Mouse (Mus musculus): ENCODE data around the gene Gm49333.
A peak's percentile ranks its signal among the peaks of the same experiment; 100 is the strongest.

The Gm49333 gene

GRCm38 (mm10) chr16:20691617-20692016 lies 80.2 kb downstream of the Gm49333 start:
- no peak for DNase-seq

GRCm38 (mm10) chr16:20692241-20692965 lies 81.0 kb downstream of the Gm49333 start:
- no peak for DNase-seq

- DNase-seq, result peak; percentile 94
These were observed 81.8 kb downstream of the Gm49333 start, which contains the start of gene Fam131a for GRCm38 (mm10) chr16:20693111-20693701. Fam131a (plus strand) TSS chr16:20693241.

GRCm38 (mm10) chr16:20694781-20695180 lies 83.4 kb downstream of the Gm49333 start:
- DNase-seq, result peak; percentile 31 to 51
